Mouse (Mus musculus) MEL (cell line): ENCODE data around the gene Mus81. TPM values are rescaled to one million over a fixed set of nuclear protein-coding genes. Genes with fewer than 3 reads are reported as not detected.

Experiments
- DNase-seq: peaks from one replicate; pipeline ENCODE4 v3.0.0; 2011; ENCODE audit warnings: low read depth, low spot score
- H3K27ac ChIP-seq: 2 replicates; pipeline ENCODE4 v1.5.1; 2012; ENCODE audit warnings: low read depth, mild to moderate bottlenecking, control low read depth, low read length, moderate library complexity; ENCODE audit not compliant: control insufficient read depth
- H3K27me3 ChIP-seq, 2 experiments: fragments of 150-350 bp in 1 of 2; sonication (generic) in 1 of 2; 2 replicates each; pipeline ENCODE4 v1.6.1; 2012; ENCODE audit warnings: low read length in 2 of 2, mild to moderate bottlenecking in 2 of 2, improper control_type of control experiment in 1 of 2, moderate library complexity in 1 of 2; ENCODE audit not compliant: insufficient read depth in 2 of 2, control insufficient read depth in 1 of 2
- H3K36me3 ChIP-seq, 2 experiments: 2 replicates each; pipeline ENCODE4 v1.6.1; 2012 to 2014; ENCODE audit warnings: low read length in 2 of 2, improper control_type of control experiment in 1 of 2, inconsistent platforms in 1 of 2, mild to moderate bottlenecking in 1 of 2; ENCODE audit not compliant: insufficient read depth in 2 of 2, control insufficient read depth in 1 of 2
- H3K4me1 ChIP-seq, 2 experiments: fragments of 150-350 bp in 1 of 2; sonication (generic) in 1 of 2; 2 replicates each; pipeline ENCODE4 v1.6.1; 2012; ENCODE audit warnings: low read length in 2 of 2, improper control_type of control experiment in 1 of 2, mild to moderate bottlenecking in 1 of 2; ENCODE audit not compliant: insufficient read depth in 2 of 2, control insufficient read depth in 1 of 2
- H3K4me3 ChIP-seq, 2 experiments: fragments of 150-350 bp in 1 of 2; sonication (generic) in 1 of 2; 2 replicates each; pipeline ENCODE4 v1.5.1; 2012; ENCODE audit warnings: low read depth in 2 of 2, low read length in 2 of 2, mild to moderate bottlenecking in 2 of 2, moderate library complexity in 2 of 2, control low read depth in 1 of 2, improper control_type of control experiment in 1 of 2; ENCODE audit not compliant: control insufficient read depth in 1 of 2, insufficient read depth in 1 of 2
- H3K79me2 ChIP-seq: 2 replicates; pipeline ENCODE4 v1.6.1; 2012; ENCODE audit warnings: mild to moderate bottlenecking, low read length, moderate library complexity; ENCODE audit not compliant: control insufficient read depth, poor library complexity, insufficient read depth
- H3K9ac ChIP-seq: 2 replicates; pipeline ENCODE4 v1.6.1; 2012; ENCODE audit warnings: low read depth, mild to moderate bottlenecking, control low read depth, low read length, moderate library complexity; ENCODE audit not compliant: control insufficient read depth, poor library complexity, severe bottlenecking
- H3K9me3 ChIP-seq: fragments of 150-350 bp; sonication (generic); replicated peaks from 2 replicates; pipeline ENCODE4 v1.6.1; 2012; ENCODE audit warnings: mild to moderate bottlenecking, low read length, improper control_type of control experiment, moderate library complexity; ENCODE audit not compliant: insufficient read depth
- BHLHE40 ChIP-seq: IDR thresholded peaks from 2 replicates; pipeline ENCODE4 v1.6.1; 2012; ENCODE audit warnings: low read depth, mild to moderate bottlenecking, inconsistent platforms, low read length, improper control_type of control experiment, borderline replicate concordance
- CHD1 ChIP-seq: IDR thresholded peaks from 2 replicates; pipeline ENCODE4 v1.6.1; 2012; ENCODE audit warnings: low read depth, mild to moderate bottlenecking, inconsistent platforms, low read length, improper control_type of control experiment
- CHD2 ChIP-seq: IDR thresholded peaks from 2 replicates; pipeline ENCODE4 v1.6.1; 2011; ENCODE audit warnings: low read length, improper control_type of control experiment
- CTCF ChIP-seq, 3 experiments: IDR thresholded peaks in 2 of 3; conservative IDR thresholded peaks in 1 of 3; 2 replicates each; pipeline ENCODE4 v1.5.1; 2011 to 2012; ENCODE audit warnings: low read length in 3 of 3, low read depth in 2 of 3, mild to moderate bottlenecking in 2 of 3, improper control_type of control experiment in 1 of 3, inconsistent platforms in 1 of 3, mixed read lengths in 1 of 3, moderate library complexity in 1 of 3; ENCODE audit not compliant: control insufficient read depth in 1 of 3, insufficient read depth in 1 of 3, poor library complexity in 1 of 3, severe bottlenecking in 1 of 3
- E2F4 ChIP-seq: IDR thresholded peaks from 2 replicates; pipeline ENCODE4 v1.6.1; 2011; ENCODE audit warnings: low read depth, low read length, improper control_type of control experiment, borderline replicate concordance
- ELF1 ChIP-seq: IDR thresholded peaks from 2 replicates; pipeline ENCODE4 v1.6.1; 2014; ENCODE audit warnings: low read depth, mild to moderate bottlenecking, inconsistent platforms, low read length, improper control_type of control experiment, moderate library complexity
- EP300 ChIP-seq, 2 experiments: IDR thresholded peaks; 2 replicates each; pipeline ENCODE4 v1.6.1; 2011; ENCODE audit warnings: improper control_type of control experiment in 2 of 2, low read length in 2 of 2, low read depth in 1 of 2, mild to moderate bottlenecking in 1 of 2
- ETS1 ChIP-seq: IDR thresholded peaks from 2 replicates; pipeline ENCODE4 v1.6.1; 2012; ENCODE audit warnings: low read depth, mild to moderate bottlenecking, inconsistent platforms, low read length, improper control_type of control experiment, moderate library complexity
- GABPA ChIP-seq: IDR thresholded peaks from 2 replicates; pipeline ENCODE4 v1.6.1; 2012; ENCODE audit warnings: low read depth, mild to moderate bottlenecking, inconsistent platforms, low read length, improper control_type of control experiment, moderate library complexity
- GATA1 ChIP-seq: IDR thresholded peaks from 2 replicates; pipeline ENCODE4 v1.6.1; 2011; ENCODE audit warnings: low read depth, low read length, improper control_type of control experiment
- HCFC1 ChIP-seq: IDR thresholded peaks from 2 replicates; pipeline ENCODE4 v1.6.1; 2012; ENCODE audit warnings: low read depth, mild to moderate bottlenecking, inconsistent platforms, low read length, improper control_type of control experiment, moderate library complexity
- JUND ChIP-seq: IDR thresholded peaks from 2 replicates; pipeline ENCODE4 v1.6.1; 2011; ENCODE audit warnings: low read depth, mild to moderate bottlenecking, improper control_type of control experiment, low read length
- KAT2A ChIP-seq: conservative IDR thresholded peaks from 2 replicates; pipeline ENCODE4 v1.6.1; 2012; ENCODE audit warnings: low read depth, low read length, improper control_type of control experiment, inconsistent platforms
- MAFK ChIP-seq: IDR thresholded peaks from 2 replicates; pipeline ENCODE4 v1.6.1; 2011; ENCODE audit warnings: low read depth, mild to moderate bottlenecking, low read length, improper control_type of control experiment, borderline replicate concordance
- MAZ ChIP-seq: IDR thresholded peaks from 2 replicates; pipeline ENCODE4 v1.6.1; 2012; ENCODE audit warnings: low read depth, mild to moderate bottlenecking, inconsistent platforms, low read length, improper control_type of control experiment
- MEF2A ChIP-seq: IDR thresholded peaks from 2 replicates; pipeline ENCODE4 v1.6.1; 2014; ENCODE audit warnings: low read depth, mild to moderate bottlenecking, inconsistent platforms, low read length, improper control_type of control experiment; ENCODE audit not compliant: poor library complexity, insufficient replicate concordance, severe bottlenecking; ENCODE audit errors: extremely low read depth
- MXI1 ChIP-seq: IDR thresholded peaks from 2 replicates; pipeline ENCODE4 v1.6.1; 2011; ENCODE audit warnings: mild to moderate bottlenecking, low read depth, low read length, improper control_type of control experiment
- MYB ChIP-seq: IDR thresholded peaks from 2 replicates; pipeline ENCODE4 v1.6.1; 2011; ENCODE audit warnings: mild to moderate bottlenecking, low read depth, low read length, improper control_type of control experiment
- MYC ChIP-seq: IDR thresholded peaks from 2 replicates; pipeline ENCODE4 v1.6.1; 2011; ENCODE audit warnings: low read depth, mild to moderate bottlenecking, low read length, improper control_type of control experiment, moderate library complexity
- NELFE ChIP-seq: IDR thresholded peaks from 2 replicates; pipeline ENCODE4 v1.6.1; 2011; ENCODE audit warnings: low read depth, low read length, improper control_type of control experiment
- POLR2A ChIP-seq, 2 experiments: IDR thresholded peaks; 2 replicates each; pipeline ENCODE4 v1.6.1; 2011 to 2012; ENCODE audit warnings: low read length in 2 of 2, mild to moderate bottlenecking in 2 of 2, control low read depth in 1 of 2, improper control_type of control experiment in 1 of 2, low read depth in 1 of 2, moderate library complexity in 1 of 2; ENCODE audit not compliant: control insufficient read depth in 1 of 2, insufficient read depth in 1 of 2, poor library complexity in 1 of 2
- POLR2AphosphoS2 ChIP-seq: IDR thresholded peaks from 2 replicates; pipeline ENCODE4 v1.6.1; 2011; ENCODE audit warnings: low read length, improper control_type of control experiment
- POLR2AphosphoS5 ChIP-seq: IDR thresholded peaks from 2 replicates; pipeline ENCODE4 v1.6.1; 2012; ENCODE audit warnings: low read depth, borderline replicate concordance, mild to moderate bottlenecking, inconsistent platforms, low read length, moderate library complexity, mixed read lengths
- RAD21 ChIP-seq: IDR thresholded peaks from 2 replicates; pipeline ENCODE4 v1.6.1; 2011; ENCODE audit warnings: mild to moderate bottlenecking, low read depth, low read length, improper control_type of control experiment
- RCOR1 ChIP-seq: IDR thresholded peaks from 2 replicates; pipeline ENCODE4 v1.6.1; 2012; ENCODE audit warnings: low read depth, mild to moderate bottlenecking, inconsistent platforms, low read length, improper control_type of control experiment
- SMC3 ChIP-seq: IDR thresholded peaks from 2 replicates; pipeline ENCODE4 v1.6.1; 2011; ENCODE audit warnings: low read depth, low read length, improper control_type of control experiment
- TAL1 ChIP-seq: IDR thresholded peaks from 2 replicates; pipeline ENCODE4 v1.6.1; 2012; ENCODE audit warnings: mild to moderate bottlenecking, inconsistent platforms, low read length, moderate library complexity, mixed read lengths
- TBP ChIP-seq: IDR thresholded peaks from 2 replicates; pipeline ENCODE4 v1.8.0; 2011; ENCODE audit warnings: low read depth, low read length, improper control_type of control experiment
- TCF12 ChIP-seq: IDR thresholded peaks from 2 replicates; pipeline ENCODE4 v1.6.1; 2014; ENCODE audit warnings: low read depth, mild to moderate bottlenecking, inconsistent platforms, low read length, improper control_type of control experiment, moderate library complexity
- UBTF ChIP-seq: IDR thresholded peaks from 2 replicates; pipeline ENCODE4 v1.6.1; 2012; ENCODE audit warnings: low read depth, mild to moderate bottlenecking, inconsistent platforms, low read length, improper control_type of control experiment, moderate library complexity, borderline replicate concordance; ENCODE audit not compliant: insufficient read depth
- USF1 ChIP-seq: IDR thresholded peaks from 2 replicates; pipeline ENCODE4 v1.6.1; 2014; ENCODE audit warnings: low read depth, mild to moderate bottlenecking, inconsistent platforms, low read length, improper control_type of control experiment, moderate library complexity
- ZC3H11A ChIP-seq: IDR thresholded peaks from 2 replicates; pipeline ENCODE4 v1.6.1; 2012; ENCODE audit warnings: low read depth, mild to moderate bottlenecking, inconsistent platforms, low read length, improper control_type of control experiment
- ZKSCAN1 ChIP-seq: IDR thresholded peaks from 2 replicates; pipeline ENCODE4 v1.6.1; 2012; ENCODE audit warnings: low read depth, mild to moderate bottlenecking, inconsistent platforms, low read length, improper control_type of control experiment, moderate library complexity
- ZMIZ1 ChIP-seq: IDR thresholded peaks from 2 replicates; pipeline ENCODE4 v1.6.1; 2012; ENCODE audit warnings: low read depth, mild to moderate bottlenecking, inconsistent platforms, low read length, improper control_type of control experiment, moderate library complexity
- ZNF384 ChIP-seq: IDR thresholded peaks from 2 replicates; pipeline ENCODE4 v1.6.1; 2012; ENCODE audit warnings: low read depth, mild to moderate bottlenecking, inconsistent platforms, low read length, improper control_type of control experiment
- polyA plus RNA-seq, 2 experiments: library from polyadenylated mRNA; stranded (reverse) in 1 of 2; unstranded in 1 of 2; fragments of >175 nt in 1 of 2; fragments of >200 nt in 1 of 2; gene quantifications; 2 replicates each; pipeline versions ENCODE4 v1.2.1 to v1.2.4; 2012; ENCODE audit warnings: low replicate concordance in 2 of 2, low read depth in 1 of 2; ENCODE audit not compliant: insufficient read length in 2 of 2, insufficient read depth in 1 of 2, missing spikeins in 1 of 2
- total RNA-seq: library from RNA; depleted of rRNA; stranded (reverse); fragments of 300-350 nt; gene quantifications from 2 replicates; pipeline ENCODE4 v1.2.3, GENCODE M21; 2012

Gene Mus81
- total and polyA plus RNA-seq, 3 experiments, result 38.9 to 50.5 TPM; not detected in 1

- Histone ChIP-seq H3K79me2 (peaks cover 17% of the 10 kb centered on the region), H3K4me3 (peak within 1 kb of the TSS; percentile 77 to 88), H3K27ac (peak within 1 kb of the TSS; percentile 98), H3K9me3 (no peaks in the 10 kb centered on the region), H3K9ac (peak within 1 kb of the TSS; percentile 89), H3K4me1 (peaks cover 2 to 8% of the 10 kb centered on the region in 2 experiments; a peak in 3 of 4 replicates), H3K36me3 (peaks cover 0 to 7% of the 10 kb centered on the region in 2 experiments; a peak in 3 of 4 replicates), H3K27me3 (no peaks in the 10 kb centered on the region)
- peak; percentile 100 for DNase-seq
- TF ChIP-seq ZC3H11A, result no peak
- no peak for TF ChIP-seq TAL1
- no peak for TF ChIP-seq CHD1
- peak; percentile 67 for TF ChIP-seq ELF1
- no peak for TF ChIP-seq ZKSCAN1
- no peak for TF ChIP-seq MAFK
- TF ChIP-seq MYC, result no peak
- no peak; the same call in 1 of the 2 replicates for TF ChIP-seq POLR2AphosphoS2
- TF ChIP-seq RAD21, result no peak
- no peak for TF ChIP-seq SMC3
- peak; percentile 56 for TF ChIP-seq KAT2A
- TF ChIP-seq POLR2A (IDR thresholded peaks at IDR 0.05; ENCODE audit: control insufficient read depth in 1 of 2, insufficient read depth in 1 of 2, low read depth in 1 of 2, low read length in 2 of 2, poor library complexity in 1 of 2), result peak; percentile 39 to 45; a peak in 2 of 4 replicates
- TF ChIP-seq TBP, result peak; percentile 96
- peak; percentile 41; the same call in 1 of the 2 replicates for TF ChIP-seq GATA1
- TF ChIP-seq NELFE, result no peak
- TF ChIP-seq USF1, result peak; percentile 99
- peak; percentile 89 for TF ChIP-seq CHD2
- TF ChIP-seq ZMIZ1, result no peak
- peak; percentile 79; the same call in 1 of the 2 replicates for TF ChIP-seq HCFC1
- peak in 1 of 3 experiments; percentile 47; a peak in 2 of 6 replicates for TF ChIP-seq CTCF (IDR thresholded peaks at IDR 0.05 in 2 of 3, conservative IDR thresholded peaks at IDR 0.05 in 1 of 3; ENCODE audit: control insufficient read depth in 1 of 3, insufficient read depth in 1 of 3, low read depth in 2 of 3, low read length in 3 of 3, poor library complexity in 1 of 3, severe bottlenecking in 1 of 3)
- no peak; the same call in 1 of the 2 replicates for TF ChIP-seq E2F4
- TF ChIP-seq ZNF384, result no peak
- TF ChIP-seq MYB, result peak; percentile 75
- TF ChIP-seq JUND, result no peak
- no peak for TF ChIP-seq MEF2A
- TF ChIP-seq MAZ, result peak; percentile 83; the same call in 1 of the 2 replicates
- 0 out of 2 replicates have a peak, but pooled peaks have one; percentile 14 for TF ChIP-seq TCF12
- peak; percentile 92 for TF ChIP-seq ETS1
- TF ChIP-seq POLR2AphosphoS5, result no peak
- no peak for TF ChIP-seq UBTF
- peak; percentile 57; the same call in 1 of the 2 replicates for TF ChIP-seq BHLHE40
- TF ChIP-seq RCOR1, result no peak
- TF ChIP-seq MXI1, result peak; percentile 80
- TF ChIP-seq EP300 (IDR thresholded peaks at IDR 0.05; ENCODE audit: low read depth in 1 of 2, low read length in 2 of 2), result peak in 1 of 2 experiments; percentile 67; a peak in 2 of 4 replicates
- no peak for TF ChIP-seq GABPA
These were observed 22.1 kb upstream of the Mus81 start, which contains the start of gene Snx32 for GRCm38 (mm10) chr19:5510031-5511026. TSS of gene Snx32 (minus strand) at chr19:5510538.
